Mouse (Mus musculus) CD4-positive, CD25-positive, alpha-beta regulatory T cell, adult 4 months (primary cell): ENCODE measurements around the gene Itpr2. TPM values are rescaled to one million over a fixed set of nuclear protein-coding genes. Genes with fewer than 3 reads are reported as not detected.

Experiments
- ATAC-seq: one replicate; pipeline ENCODE4 v1.8.0; 2017
- polyA plus RNA-seq, 2 experiments: library from polyadenylated mRNA; unstranded; fragments of 100-300 nt; shearing (Covaris generic); gene quantifications; one replicate each; pipeline ENCODE4 v1.2.1; 2017

Itpr2 gene
- polyA plus RNA-seq, 2 experiments from 2014 or later = 69.7 to 84.1 TPM

DNA sequence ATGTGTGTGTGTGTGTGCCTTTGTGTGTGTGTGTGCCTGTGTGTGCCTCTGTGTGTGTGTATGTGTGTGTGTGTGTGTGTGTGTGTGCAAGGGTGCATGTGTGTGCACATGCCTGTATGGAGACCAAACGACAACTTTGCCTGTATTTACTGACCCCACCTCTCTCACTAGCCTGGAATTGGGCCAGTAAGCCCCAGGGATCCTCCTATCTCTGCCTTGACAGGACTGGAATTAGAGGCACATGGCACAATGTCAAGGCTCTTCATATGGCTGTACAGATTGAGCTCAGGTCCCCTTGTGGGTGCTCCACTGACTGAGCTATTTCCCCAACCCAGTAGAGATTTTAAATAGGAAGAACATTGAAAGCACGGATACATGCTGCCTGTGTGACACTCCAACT lies 198.7 kb downstream of the Itpr2 start:
- no peak for ATAC-seq

DNA sequence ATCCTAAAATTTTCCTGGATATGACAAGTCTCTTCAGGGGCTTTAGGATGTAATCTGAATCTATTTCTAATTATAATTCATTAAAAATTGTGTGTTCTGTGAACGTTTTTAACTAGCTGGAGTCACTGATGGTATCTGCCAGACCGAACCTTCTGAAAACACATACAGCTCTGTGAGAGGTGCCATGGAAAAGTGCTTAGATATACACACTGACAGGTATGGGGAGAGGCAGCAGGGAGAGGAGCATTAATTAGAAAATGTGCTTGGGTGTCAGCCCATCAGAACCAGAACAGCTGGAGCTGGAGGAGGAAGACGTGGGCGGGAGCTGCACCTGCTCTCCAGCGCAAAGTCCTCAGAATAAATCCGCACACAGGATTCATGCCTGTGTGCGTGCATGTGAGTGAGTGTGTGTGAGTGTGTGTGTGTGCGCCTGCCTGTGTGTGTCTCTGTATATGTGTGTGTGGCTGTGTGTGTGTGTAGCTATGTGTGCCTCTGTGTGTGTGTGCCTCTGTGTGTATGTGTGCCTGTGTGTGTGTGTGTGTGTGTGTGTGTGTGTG lies 199.4 kb downstream of the Itpr2 start:
- ATAC-seq = no peak

DNA sequence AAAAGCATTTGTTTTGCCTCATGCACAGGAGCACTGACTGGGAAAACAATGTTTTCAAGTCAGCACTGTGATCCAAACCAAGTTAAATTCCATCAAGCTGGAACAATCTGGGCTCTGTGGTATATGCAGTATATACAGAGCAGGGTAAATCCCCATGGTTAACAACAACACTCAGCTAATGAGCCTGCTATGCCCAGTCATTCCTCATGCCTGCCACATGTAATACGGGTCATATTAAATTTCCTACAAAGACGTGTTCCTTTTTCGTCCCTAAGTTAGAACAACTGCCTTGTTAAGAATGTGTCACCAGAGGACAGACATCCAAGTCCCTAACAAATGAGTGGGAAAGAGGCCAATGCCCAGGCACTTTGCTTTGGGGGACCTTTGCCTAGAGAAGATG lies 199.9 kb downstream of the Itpr2 start:
- no peak for ATAC-seq

DNA sequence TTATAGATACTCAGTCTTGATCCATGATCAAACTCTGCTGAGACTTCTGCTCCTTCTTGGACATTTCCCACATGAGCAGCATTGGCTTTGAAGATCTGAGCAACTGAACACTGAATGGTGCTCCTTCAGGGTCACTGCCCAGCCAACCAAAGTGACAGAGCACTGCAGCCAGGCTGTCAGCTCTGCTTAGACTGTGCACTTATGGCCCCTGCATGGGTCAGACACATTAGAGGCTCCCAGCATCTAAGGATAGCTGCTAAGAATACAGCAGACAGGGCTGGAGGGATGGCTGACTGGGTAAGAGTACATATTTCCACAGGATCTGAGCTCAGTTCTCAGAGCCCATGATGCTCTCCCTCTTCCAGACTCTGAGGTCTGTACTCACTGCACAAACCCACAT lies 201.1 kb downstream of the Itpr2 start:
- no peak for ATAC-seq

DNA sequence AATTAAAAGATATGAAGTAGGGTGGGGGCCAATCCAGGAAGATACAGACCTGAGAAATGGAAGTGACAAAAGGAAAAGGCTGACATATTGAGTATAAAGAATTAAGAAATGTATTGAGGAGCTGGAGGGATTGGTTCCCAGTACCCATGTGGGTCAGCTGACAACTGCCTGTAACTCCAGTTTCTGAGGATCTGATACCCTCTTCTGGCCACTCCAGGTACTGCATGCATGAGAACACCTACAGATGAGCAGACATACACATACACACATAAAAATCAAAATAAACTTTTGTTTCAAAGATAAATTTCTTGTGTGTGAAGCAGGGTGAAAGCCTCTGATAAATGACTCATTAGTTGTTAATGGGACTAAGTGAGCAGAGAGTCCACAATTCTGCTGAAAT lies 203.3 kb downstream of the Itpr2 start:
- no peak for ATAC-seq

DNA sequence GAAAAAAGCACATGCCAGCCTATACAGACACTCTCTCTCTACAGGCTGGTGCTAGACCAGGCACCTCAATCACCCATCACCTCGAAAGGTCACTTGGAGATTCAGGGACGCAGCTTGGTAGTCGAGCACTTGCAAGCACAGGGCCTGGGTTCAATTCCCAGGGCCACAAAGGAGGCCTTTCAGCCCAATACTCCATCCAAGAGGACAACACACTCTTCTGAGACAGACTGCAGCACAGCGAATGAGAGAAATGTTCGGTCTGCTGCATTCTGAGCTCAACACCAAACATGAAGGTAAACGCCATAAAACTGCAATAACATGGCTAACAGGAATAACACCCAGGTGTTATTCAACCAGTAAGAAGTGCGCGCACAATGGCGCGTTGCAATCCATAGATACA lies 211.0 kb downstream of the Itpr2 start:
- ATAC-seq = no peak

DNA sequence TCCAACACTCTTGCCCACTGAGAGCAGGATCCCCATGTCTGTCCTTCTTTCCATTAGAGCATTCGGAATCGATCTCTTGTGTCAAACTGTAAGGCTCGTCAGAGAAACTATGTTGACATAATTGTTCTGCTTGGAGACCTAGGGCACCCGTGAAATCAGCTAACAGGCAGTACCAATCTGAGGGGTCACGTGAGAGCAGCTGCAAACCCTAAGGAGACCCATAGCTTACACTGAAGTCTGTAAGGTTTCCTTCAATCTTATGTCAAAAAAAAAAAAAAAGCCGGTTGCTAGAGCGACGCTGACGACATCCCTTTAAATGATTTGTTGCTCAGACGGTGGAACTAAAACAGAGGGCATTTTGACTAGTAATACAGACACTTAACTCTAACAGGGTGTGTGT lies 212.2 kb downstream of the Itpr2 start:
- ATAC-seq = no peak

DNA sequence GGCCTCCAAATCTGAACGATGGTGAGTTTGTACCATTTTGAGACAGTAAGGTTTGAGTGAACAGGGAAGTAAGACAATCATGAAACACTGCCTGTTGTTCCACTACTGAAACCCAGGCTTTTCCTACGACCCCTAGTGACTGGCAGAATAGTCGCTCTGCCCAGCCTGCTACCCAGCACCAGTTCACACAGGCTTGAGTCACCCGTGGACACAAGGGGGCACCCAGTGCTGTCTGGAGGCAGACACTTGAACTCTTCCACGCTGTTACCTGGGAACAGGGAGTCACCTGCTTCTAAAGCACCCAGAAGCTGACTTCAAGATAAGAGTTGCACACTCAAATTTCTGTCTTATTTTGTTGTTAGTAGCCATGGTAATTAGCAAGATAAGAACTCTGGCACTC lies 213.8 kb downstream of the Itpr2 start:
- ATAC-seq = no peak

DNA sequence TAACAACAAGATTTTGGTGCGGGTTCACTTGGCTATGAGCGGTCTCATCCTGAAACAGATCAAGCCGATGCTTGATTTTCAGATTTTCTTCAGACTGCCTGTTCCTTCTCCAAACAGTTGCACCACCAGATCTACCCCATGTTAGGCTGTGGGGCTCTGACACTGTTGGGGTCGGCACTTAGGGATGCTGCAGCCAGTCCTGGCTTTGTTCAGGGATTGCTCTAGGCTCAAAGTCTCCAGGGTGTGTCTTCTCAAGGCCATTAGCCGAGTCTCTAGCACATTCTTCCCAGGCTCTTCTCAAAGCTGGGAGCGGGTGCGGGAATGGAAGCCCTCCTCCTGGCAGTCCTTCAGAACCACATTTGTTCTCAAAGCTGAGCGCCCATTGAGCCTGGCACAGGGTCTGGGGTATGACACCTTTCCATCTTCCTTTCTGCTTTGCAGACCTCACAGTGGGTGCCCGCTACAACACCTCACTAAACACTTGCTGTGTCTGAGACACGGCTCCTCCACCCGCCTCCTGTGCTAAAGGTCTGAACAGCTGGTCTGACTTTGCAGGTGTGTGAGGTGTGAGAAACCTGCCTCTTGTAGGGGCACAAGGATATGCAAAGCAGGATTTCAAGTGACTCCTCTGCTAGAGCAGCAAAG lies 217.0 kb downstream of the Itpr2 start:
- ATAC-seq = no peak

DNA sequence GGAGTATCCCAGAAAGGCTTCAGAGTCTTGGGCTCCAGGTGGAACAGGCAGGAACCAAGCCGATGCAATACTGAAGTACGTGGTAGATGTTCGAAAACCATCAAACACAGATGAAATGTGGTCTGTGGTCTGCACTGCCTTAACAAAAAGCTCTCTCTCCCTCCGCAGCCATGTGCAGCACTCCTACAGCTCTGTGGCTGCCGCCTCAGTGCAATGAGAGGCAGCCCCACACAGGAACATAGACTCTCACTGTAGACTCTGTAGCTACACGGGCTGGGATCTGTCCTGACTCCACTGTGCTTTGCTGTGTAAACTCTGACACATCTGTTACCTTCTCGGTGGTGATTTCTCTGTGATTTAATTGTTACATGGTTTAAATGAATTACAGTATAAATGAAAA lies 218.0 kb downstream of the Itpr2 start:
- no peak for ATAC-seq

DNA sequence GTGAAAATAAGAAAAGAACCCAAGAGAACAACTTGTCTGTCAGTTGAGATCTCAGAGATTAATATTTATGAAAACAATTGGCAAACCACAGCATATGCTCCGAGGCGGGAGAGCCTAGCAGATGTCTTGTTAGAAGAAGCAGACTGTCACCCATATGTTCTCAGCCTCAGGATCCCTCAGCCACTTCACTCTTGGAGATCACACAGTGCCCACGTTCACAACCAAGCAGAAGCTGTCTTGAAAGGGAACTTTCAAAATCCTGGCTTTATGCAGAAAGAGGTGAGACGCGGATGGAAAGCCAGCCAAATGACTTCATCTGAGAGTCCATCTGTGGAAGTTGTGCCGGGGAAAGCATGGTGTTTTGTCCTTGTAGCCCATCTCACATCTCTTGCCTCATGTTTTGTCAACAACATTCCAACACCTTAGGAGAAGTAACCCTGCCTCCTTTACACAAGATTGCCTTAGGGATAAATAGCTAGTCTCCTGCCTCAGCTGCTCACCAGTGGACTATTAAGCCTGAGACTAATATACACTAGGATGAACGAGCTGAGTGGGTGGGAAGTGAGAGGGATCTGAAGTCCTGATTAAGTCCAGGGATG lies 219.9 kb downstream of the Itpr2 start:
- ATAC-seq = no peak

DNA sequence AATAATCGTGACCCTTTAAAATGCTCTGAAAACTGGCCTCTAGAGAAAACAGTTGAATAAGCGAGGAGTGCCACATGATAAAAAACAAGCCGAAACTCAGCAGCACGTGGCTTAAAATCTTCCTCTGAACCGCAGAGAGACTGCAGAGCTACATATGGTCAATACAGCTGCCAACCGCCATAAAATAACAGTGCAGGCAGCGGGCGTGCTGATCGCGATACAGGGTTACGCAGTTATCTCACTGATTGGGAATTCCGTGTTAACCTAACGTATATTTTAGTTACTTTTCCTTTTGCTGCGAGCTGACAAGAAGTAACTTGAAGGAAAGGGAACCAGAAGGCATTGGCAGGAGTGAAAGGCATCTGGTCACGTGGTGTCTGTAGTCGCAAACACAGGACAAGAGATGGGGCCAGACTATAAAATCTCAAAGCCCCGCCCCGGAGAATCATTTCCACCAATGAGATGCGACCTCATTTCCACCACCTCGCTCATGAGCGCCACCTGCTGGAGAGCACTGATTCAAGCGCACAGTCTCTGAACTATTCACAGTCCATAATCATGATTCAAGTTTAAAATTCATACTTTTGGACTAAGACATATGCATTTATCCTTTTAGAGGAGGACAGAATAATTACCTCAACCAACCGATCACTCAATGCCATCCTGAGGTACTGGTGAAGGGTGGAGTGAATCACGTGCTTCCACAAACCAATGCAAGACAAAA lies 220.7 kb downstream of the Itpr2 start:
- peak; percentile 39 for ATAC-seq

DNA sequence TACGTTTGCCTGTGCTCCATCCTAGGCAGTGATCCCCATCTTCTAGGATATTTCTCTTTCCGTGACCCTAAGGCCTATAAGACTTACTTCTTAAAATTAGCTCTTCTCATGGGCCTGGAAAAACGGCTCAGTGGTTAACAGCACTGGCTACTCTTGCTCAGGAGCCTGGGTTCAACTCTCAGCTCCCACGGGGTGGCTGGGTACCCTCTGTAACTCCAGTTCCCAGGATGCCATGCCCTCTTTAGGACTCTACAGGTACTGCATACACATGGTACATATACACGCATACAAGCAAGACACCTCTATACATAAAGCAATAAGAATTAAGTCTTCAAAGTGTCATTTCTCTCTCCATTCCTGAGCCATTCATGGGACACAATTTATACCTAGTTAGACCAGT lies 228.8 kb downstream of the Itpr2 start:
- no peak for ATAC-seq

DNA sequence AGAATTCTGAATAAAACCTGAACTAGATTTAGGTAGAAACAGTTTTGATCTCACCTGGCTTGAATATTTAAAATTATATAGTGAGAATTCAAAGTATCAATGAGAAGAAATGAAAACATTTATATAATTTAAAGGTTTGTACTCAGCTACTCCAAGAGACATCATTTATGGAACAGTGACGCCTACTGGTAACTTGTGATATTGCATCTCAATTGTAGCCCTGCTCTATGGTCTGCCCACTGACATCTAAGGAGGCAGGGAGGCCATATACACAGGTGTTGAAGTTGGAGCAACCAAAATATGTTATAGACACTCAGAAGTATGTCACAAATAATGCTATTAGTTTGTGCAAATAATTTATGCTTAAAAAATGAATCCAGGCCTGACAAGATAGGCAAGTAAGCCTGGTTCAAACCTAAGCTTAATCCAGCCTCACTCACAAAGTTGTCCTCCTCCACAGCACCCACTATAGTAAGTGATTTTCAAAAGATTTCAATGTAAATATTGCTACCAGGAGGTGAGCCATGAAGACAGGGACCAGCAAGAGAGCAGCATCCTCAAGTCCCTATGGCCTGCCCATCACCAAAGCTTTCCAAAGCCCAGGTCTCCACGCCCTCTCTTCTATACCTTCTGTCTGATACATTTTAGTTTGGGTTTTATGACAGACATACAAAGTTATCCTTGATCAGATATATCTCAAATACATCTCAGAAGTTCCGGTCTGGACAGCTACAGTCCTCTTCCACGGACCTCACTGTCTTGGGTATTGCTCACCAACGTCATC lies 229.6 kb downstream of the Itpr2 start:
- ATAC-seq = peak; percentile 55

DNA sequence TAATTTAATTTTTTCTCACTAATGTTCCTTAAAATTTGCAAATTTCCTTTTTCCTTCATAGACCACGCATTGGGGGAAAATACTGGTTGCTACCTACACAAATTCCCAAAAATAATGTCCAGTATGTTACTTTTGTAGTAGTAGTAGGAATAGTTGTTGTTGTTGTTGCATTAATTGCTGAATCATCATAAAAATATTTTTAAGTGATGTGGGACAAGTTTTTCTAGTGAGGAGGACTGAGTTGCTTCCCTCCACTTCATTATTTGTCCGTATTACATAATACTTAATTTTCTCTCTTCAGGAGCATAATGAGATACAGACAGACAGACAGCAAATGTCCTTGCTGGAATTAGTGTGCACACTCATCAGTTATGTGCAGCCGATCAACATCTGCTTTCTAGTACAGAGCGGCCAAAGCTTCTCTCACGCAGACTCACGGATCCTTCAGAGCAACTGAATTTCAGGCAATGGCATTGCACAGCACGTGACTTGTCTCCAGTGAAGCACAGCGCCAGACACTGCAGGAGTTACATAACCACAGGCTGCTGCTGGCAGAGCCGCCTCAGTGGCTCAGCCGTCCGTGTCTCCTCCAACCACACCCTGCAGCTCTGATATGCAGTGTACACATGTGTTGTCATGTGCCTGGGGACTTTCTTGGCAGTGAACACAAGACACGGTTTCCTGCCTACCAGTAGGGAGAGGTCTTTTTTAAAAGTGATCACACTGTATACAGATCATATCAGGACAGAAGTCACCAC lies 231.1 kb downstream of the Itpr2 start:
- peak; percentile 88 for ATAC-seq

DNA sequence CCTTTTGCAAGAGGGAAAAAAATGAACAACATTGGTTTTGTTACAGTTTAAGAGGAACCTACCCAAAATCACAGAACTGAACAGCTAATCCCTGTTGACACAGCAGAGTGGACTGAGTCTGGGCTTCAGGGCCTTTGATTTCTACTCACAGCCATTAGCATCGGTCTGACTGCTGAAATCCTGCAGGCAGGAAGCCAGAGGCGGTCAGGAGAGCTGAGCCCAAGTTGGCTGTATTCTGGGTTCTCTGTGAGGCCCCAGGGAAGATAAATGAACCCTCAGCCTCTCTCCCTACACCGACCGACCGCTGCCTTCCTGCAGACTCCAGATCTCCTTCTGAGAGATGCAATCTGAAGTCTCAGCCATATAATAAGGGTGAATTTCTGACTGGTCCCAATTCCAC lies 231.9 kb downstream of the Itpr2 start:
- no peak for ATAC-seq

DNA sequence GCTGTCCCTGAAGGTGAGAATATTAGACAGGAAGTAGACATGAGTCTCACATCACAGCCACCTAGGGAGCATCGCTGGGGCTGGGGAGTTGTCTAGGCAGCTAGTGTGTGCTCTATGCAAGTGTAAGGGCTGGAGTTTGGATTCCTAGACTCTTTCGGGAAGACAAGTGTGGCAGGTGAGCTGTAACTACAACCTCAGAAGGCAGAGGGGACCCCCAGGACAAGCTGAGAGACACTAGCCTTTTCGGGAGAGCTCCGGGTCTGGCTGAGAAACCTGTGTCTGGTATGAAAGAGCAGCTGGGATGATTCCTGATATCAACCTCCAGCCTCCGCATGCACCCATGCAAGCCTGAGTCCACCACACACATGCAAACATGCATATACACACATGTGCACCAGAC lies 232.7 kb downstream of the Itpr2 start:
- ATAC-seq = no peak

DNA sequence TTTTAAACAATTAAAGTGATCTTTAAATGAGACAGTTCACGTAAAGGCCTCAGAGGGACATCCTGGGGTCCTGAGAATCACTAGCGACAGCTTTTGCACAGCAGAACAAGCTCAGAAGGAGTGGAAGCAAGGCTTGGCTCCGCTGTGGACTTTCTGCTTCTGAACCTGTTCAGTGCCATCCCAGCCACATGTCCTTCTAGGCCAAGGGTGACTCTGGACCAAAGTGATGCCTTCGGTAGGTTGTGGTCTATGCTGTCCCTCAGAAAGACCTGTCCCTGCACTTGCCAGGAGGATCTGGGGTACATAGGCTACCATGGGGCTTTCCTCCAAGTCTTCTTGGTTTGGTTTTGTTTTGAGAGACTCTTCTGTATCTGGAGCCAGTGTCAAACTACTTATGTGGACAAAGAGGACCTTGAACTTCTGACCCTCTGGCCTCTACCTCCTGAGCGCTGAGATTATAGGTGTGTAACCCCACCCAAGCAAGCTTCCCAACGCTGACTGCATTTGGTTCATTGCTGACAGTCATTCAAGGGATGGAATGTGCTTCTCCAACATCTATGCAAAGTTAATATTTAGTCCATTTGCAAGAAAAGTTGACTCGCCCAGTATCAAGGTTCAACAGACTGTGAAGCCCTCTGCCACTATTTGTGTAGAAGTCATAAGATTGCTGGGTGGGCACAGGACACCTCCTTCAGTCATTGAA lies 241.2 kb downstream of the Itpr2 start:
- ATAC-seq = no peak

DNA sequence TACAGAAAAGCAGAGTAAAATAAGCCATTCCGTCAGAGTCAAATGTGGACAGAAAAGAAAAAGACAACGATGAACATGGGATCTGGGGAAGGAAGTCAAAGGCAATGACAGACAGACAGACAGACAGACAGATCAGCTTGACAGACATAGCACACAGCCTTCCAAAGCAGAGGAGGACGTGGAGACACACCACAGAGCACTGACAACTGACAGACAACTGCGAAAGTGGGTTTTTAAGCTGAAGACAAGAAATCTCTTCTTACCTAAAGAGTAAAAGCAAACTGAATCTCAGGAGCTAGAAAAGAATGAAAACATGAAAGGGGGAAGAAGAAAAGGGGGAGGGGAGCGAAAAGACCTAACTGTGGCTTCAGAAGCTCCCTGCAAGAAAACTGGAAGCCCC lies 243.3 kb downstream of the Itpr2 start:
- no peak for ATAC-seq

DNA sequence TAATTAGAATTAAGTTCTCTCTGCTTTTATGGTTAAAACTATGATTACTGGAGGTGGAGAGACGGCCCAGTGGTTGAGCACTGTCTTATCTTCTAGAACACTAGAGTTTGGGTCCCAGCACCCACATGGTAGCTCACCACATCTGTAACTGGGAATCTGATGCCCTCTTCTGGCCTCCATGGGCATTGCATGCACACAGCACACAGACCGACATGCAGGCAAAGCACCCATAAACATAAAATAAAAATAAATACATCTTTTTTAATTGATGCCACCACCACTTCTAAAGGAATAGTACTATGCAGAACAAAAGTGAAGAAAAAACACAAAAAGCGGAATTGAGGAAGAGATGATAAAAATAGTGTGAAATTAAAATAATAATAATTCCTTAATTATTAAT lies 243.8 kb downstream of the Itpr2 start:
- ATAC-seq = no peak

DNA sequence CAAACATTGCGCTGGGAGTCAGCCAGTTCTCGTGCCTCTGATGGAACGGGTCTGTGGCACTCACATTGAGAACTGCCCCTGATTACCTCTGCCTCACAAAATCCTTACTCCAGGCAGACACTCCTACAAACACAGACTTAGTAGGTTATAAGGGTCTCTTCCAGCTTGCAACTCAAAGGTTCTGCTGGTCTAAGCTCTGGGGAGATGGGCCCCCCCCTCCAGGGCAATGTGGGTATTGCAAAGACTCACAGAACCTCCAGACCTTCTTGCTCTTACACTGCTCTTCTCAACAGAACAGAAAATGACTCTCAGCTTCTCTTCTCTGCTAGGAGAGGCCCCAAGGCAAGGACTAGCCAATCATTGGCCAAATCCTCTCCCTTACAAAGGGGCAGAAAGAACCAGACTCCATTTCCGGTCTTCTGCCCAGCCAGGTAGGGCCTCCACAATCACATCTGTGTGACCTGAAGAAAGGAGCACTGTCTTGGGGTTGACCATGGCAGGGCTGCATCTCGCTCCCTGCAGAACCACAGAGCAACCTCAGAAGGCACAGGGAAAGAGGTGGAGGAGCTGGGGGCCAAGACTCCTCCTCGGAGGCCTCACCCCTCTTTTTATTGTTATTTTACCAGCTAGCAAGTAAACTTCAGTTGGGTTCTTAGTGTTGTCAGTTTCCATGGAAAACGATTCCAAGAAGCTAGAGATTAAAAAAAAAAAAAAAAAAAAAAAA lies 244.9 kb downstream of the Itpr2 start:
- no peak for ATAC-seq
